Mouse (Mus musculus) CH12.LX (cell line): ENCODE results near the gene Saal1. TPM values are rescaled to one million over a fixed set of nuclear protein-coding genes. Genes with fewer than 3 reads are reported as not detected.

Source experiments
- DNase-seq: peaks from one replicate; pipeline ENCODE4 v3.0.0-alpha.2; 2013; ENCODE audit errors: extremely low read depth
- H3K27ac ChIP-seq: 2 replicates; pipeline ENCODE4 v1.5.1; 2012; ENCODE audit warnings: low read depth, mild to moderate bottlenecking, control low read depth, moderate library complexity; ENCODE audit not compliant: insufficient read depth
- H3K27me3 ChIP-seq: replicated peaks from 2 replicates; pipeline ENCODE3; 2012; ENCODE audit warnings: inconsistent platforms
- H3K36me3 ChIP-seq, 2 experiments: replicated peaks in 1 of 2; 2 replicates each; pipeline versions ENCODE3 to v1.6.1; 2012; ENCODE audit warnings: inconsistent platforms in 1 of 2, low read length in 1 of 2, mild to moderate bottlenecking in 1 of 2, mixed read lengths in 1 of 2, moderate library complexity in 1 of 2; ENCODE audit not compliant: control insufficient read depth in 1 of 2, insufficient read depth in 1 of 2
- H3K4me1 ChIP-seq, 2 experiments: 2 replicates each; pipeline ENCODE4 v1.6.1; 2012; ENCODE audit warnings: inconsistent platforms in 1 of 2, moderate library complexity in 1 of 2; ENCODE audit not compliant: insufficient read depth in 2 of 2, control insufficient read depth in 1 of 2
- H3K4me2 ChIP-seq: 2 replicates; pipeline ENCODE4 v1.6.1; 2012; ENCODE audit warnings: low read depth, mild to moderate bottlenecking, control low read depth; ENCODE audit not compliant: poor library complexity, insufficient read depth, severe bottlenecking
- H3K4me3 ChIP-seq, 3 experiments: fragments of 150-350 bp in 1 of 3; sonication (generic) in 1 of 3; replicated peaks in 1 of 3; 2 replicates each; pipeline versions ENCODE3 to v1.5.1; 2011 to 2012; ENCODE audit warnings: low read depth in 2 of 3, low read length in 2 of 3, mild to moderate bottlenecking in 2 of 3, moderate library complexity in 2 of 3, control low read depth in 1 of 3, improper control_type of control experiment in 1 of 3, inconsistent platforms in 1 of 3, mixed read lengths in 1 of 3; ENCODE audit not compliant: poor library complexity in 1 of 3
- H3K79me2 ChIP-seq: replicated peaks from 2 replicates; pipeline ENCODE4 v1.6.1; 2012; ENCODE audit warnings: mild to moderate bottlenecking, moderate library complexity; ENCODE audit not compliant: control insufficient read depth, poor library complexity, insufficient read depth, severe bottlenecking; ENCODE audit errors: extremely low read depth
- H3K9ac ChIP-seq: 2 replicates; pipeline ENCODE4 v1.6.1; 2012; ENCODE audit warnings: low read depth, mild to moderate bottlenecking, control low read depth, moderate library complexity; ENCODE audit not compliant: insufficient read depth
- H3K9me3 ChIP-seq: replicated peaks from 2 replicates; pipeline ENCODE3; 2012; ENCODE audit warnings: low read length, inconsistent platforms, mixed read lengths
- BHLHE40 ChIP-seq: IDR thresholded peaks from 2 replicates; pipeline ENCODE4 v1.6.1; 2011; ENCODE audit warnings: mild to moderate bottlenecking, low read depth, low read length, improper control_type of control experiment
- CHD1 ChIP-seq: IDR thresholded peaks from 2 replicates; pipeline ENCODE4 v1.6.1; 2012; ENCODE audit warnings: low read depth, low read length, improper control_type of control experiment, inconsistent platforms
- CHD2 ChIP-seq: IDR thresholded peaks from 2 replicates; pipeline ENCODE4 v1.6.1; 2011; ENCODE audit warnings: low read length, improper control_type of control experiment
- CTCF ChIP-seq, 2 experiments: IDR thresholded peaks in 1 of 2; conservative IDR thresholded peaks in 1 of 2; 2 replicates each; pipeline ENCODE4 v1.5.1; 2011 to 2012; ENCODE audit warnings: low read depth in 2 of 2, low read length in 2 of 2, improper control_type of control experiment in 1 of 2, inconsistent platforms in 1 of 2, mild to moderate bottlenecking in 1 of 2, moderate library complexity in 1 of 2
- E2F4 ChIP-seq: IDR thresholded peaks from 2 replicates; pipeline ENCODE4 v1.6.1; 2011; ENCODE audit warnings: low read depth, low read length, improper control_type of control experiment; ENCODE audit not compliant: insufficient replicate concordance
- ELF1 ChIP-seq: IDR thresholded peaks from 2 replicates; pipeline ENCODE4 v1.6.1; 2014; ENCODE audit warnings: low read depth, mild to moderate bottlenecking, inconsistent platforms, low read length, improper control_type of control experiment
- EP300 ChIP-seq: IDR thresholded peaks from 2 replicates; pipeline ENCODE4 v1.6.1; 2011; ENCODE audit warnings: low read length, improper control_type of control experiment
- ETS1 ChIP-seq: conservative IDR thresholded peaks from 2 replicates; pipeline ENCODE4 v1.6.1; 2012; ENCODE audit warnings: low read depth, mild to moderate bottlenecking, inconsistent platforms, low read length, improper control_type of control experiment, moderate library complexity
- GABPA ChIP-seq: IDR thresholded peaks from 2 replicates; pipeline ENCODE4 v1.6.1; 2012; ENCODE audit warnings: low read depth, low read length, improper control_type of control experiment, inconsistent platforms; ENCODE audit not compliant: insufficient replicate concordance
- HCFC1 ChIP-seq: IDR thresholded peaks from 2 replicates; pipeline ENCODE4 v1.6.1; 2012; ENCODE audit warnings: low read depth, mild to moderate bottlenecking, inconsistent platforms, low read length, improper control_type of control experiment
- IRF4 ChIP-seq: IDR thresholded peaks from 2 replicates; pipeline ENCODE4 v1.6.1; 2014; ENCODE audit warnings: low read depth, mild to moderate bottlenecking, inconsistent platforms, low read length, improper control_type of control experiment
- JUN ChIP-seq: IDR thresholded peaks from 2 replicates; pipeline ENCODE4 v1.6.1; 2011; ENCODE audit warnings: low read depth, mild to moderate bottlenecking, low read length, improper control_type of control experiment, moderate library complexity; ENCODE audit not compliant: insufficient read depth
- JUND ChIP-seq: conservative IDR thresholded peaks from 2 replicates; pipeline ENCODE4 v1.6.1; 2011; ENCODE audit warnings: low read depth, low read length, improper control_type of control experiment
- KAT2A ChIP-seq: IDR thresholded peaks from 2 replicates; pipeline ENCODE4 v1.6.1; 2012; ENCODE audit warnings: low read length, improper control_type of control experiment, inconsistent platforms; ENCODE audit not compliant: insufficient replicate concordance
- MAFK ChIP-seq: IDR thresholded peaks from 2 replicates; pipeline ENCODE4 v1.6.1; 2011; ENCODE audit warnings: low read length, improper control_type of control experiment; ENCODE audit not compliant: insufficient replicate concordance
- MAX ChIP-seq: IDR thresholded peaks from 2 replicates; pipeline ENCODE4 v1.6.1; 2011; ENCODE audit warnings: low read length, improper control_type of control experiment
- MAZ ChIP-seq: IDR thresholded peaks from 2 replicates; pipeline ENCODE4 v1.6.1; 2012; ENCODE audit warnings: low read depth, mild to moderate bottlenecking, inconsistent platforms, low read length, improper control_type of control experiment, moderate library complexity
- MEF2A ChIP-seq: IDR thresholded peaks from 2 replicates; pipeline ENCODE4 v1.6.1; 2014; ENCODE audit warnings: low read depth, mild to moderate bottlenecking, inconsistent platforms, low read length, improper control_type of control experiment, borderline replicate concordance
- MXI1 ChIP-seq: IDR thresholded peaks from 2 replicates; pipeline ENCODE4 v1.6.1; 2011; ENCODE audit warnings: mild to moderate bottlenecking, low read depth, low read length, improper control_type of control experiment
- MYC ChIP-seq: IDR thresholded peaks from 2 replicates; pipeline ENCODE4 v1.6.1; 2011; ENCODE audit warnings: low read depth, mild to moderate bottlenecking, improper control_type of control experiment, low read length
- NELFE ChIP-seq: IDR thresholded peaks from 2 replicates; pipeline ENCODE4 v1.6.1; 2011; ENCODE audit warnings: low read depth, low read length, improper control_type of control experiment
- NRF1 ChIP-seq: IDR thresholded peaks from 2 replicates; pipeline ENCODE4 v1.6.1; 2014; ENCODE audit warnings: low read depth, mild to moderate bottlenecking, inconsistent platforms, low read length, improper control_type of control experiment, moderate library complexity
- PAX5 ChIP-seq: IDR thresholded peaks from 2 replicates; pipeline ENCODE4 v1.6.1; 2012; ENCODE audit warnings: low read length, inconsistent platforms, mixed read lengths
- POLR2A ChIP-seq: IDR thresholded peaks from 2 replicates; pipeline ENCODE4 v1.6.1; 2011; ENCODE audit warnings: low read depth, mild to moderate bottlenecking, improper control_type of control experiment, low read length
- POLR2AphosphoS2 ChIP-seq: IDR thresholded peaks from 2 replicates; pipeline ENCODE4 v1.6.1; 2011; ENCODE audit warnings: low read depth, low read length, improper control_type of control experiment
- RAD21 ChIP-seq: IDR thresholded peaks from 2 replicates; pipeline ENCODE4 v1.6.1; 2011; ENCODE audit warnings: low read depth, mild to moderate bottlenecking, low read length, improper control_type of control experiment, moderate library complexity
- RCOR1 ChIP-seq: conservative IDR thresholded peaks from 2 replicates; pipeline ENCODE4 v1.6.1; 2012; ENCODE audit warnings: low read depth, mild to moderate bottlenecking, inconsistent platforms, low read length, improper control_type of control experiment
- SIN3A ChIP-seq: IDR thresholded peaks from 2 replicates; pipeline ENCODE4 v1.6.1; 2012; ENCODE audit warnings: low read length, improper control_type of control experiment, inconsistent platforms
- SMC3 ChIP-seq: IDR thresholded peaks from 2 replicates; pipeline ENCODE4 v1.6.1; 2011; ENCODE audit warnings: low read depth, low read length, improper control_type of control experiment
- TBP ChIP-seq: conservative IDR thresholded peaks from 2 replicates; pipeline ENCODE4 v1.6.1; 2011; ENCODE audit warnings: low read depth, low read length, improper control_type of control experiment
- TCF12 ChIP-seq: IDR thresholded peaks from 2 replicates; pipeline ENCODE4 v1.6.1; 2014; ENCODE audit warnings: low read depth, mild to moderate bottlenecking, inconsistent platforms, low read length, improper control_type of control experiment
- UBTF ChIP-seq: IDR thresholded peaks from 2 replicates; pipeline ENCODE4 v1.6.1; 2012; ENCODE audit warnings: low read depth, mild to moderate bottlenecking, inconsistent platforms, low read length, improper control_type of control experiment, moderate library complexity
- USF1 ChIP-seq: IDR thresholded peaks from 2 replicates; pipeline ENCODE4 v1.6.1; 2014; ENCODE audit warnings: low read depth, mild to moderate bottlenecking, inconsistent platforms, low read length, improper control_type of control experiment
- USF2 ChIP-seq: conservative IDR thresholded peaks from 2 replicates; pipeline ENCODE4 v1.6.1; 2011; ENCODE audit warnings: low read depth, low read length, improper control_type of control experiment
- ZC3H11A ChIP-seq: IDR thresholded peaks from 2 replicates; pipeline ENCODE4 v1.6.1; 2012; ENCODE audit warnings: low read depth, mild to moderate bottlenecking, inconsistent platforms, low read length, improper control_type of control experiment
- ZKSCAN1 ChIP-seq: IDR thresholded peaks from 2 replicates; pipeline ENCODE4 v1.6.1; 2012; ENCODE audit warnings: low read depth, inconsistent platforms, low read length, improper control_type of control experiment, borderline replicate concordance
- ZMIZ1 ChIP-seq: IDR thresholded peaks from 2 replicates; pipeline ENCODE4 v1.6.1; 2012; ENCODE audit warnings: low read depth, mild to moderate bottlenecking, inconsistent platforms, low read length, improper control_type of control experiment
- ZNF384 ChIP-seq: IDR thresholded peaks from 2 replicates; pipeline ENCODE4 v1.6.1; 2012; ENCODE audit warnings: low read depth, low read length, improper control_type of control experiment, inconsistent platforms
- dilution Hi-C: fragments of 300-500 bp; cut with MboI; formaldehyde crosslinking; loops from 2 replicates; pipeline ENCODE4 v1.14.3; 2020; ENCODE audit warnings: low sequenced_read_pairs; ENCODE audit not compliant: extremely low pct_unique_long_range_greater_than_20kb, extremely low pct_ligation_motif_present
- in situ Hi-C: fragments of 300-500 bp; cut with MboI; formaldehyde crosslinking; loops from 3 replicates; pipeline ENCODE4 v1.14.3; 2019; ENCODE audit warnings: low sequenced_read_pairs, low pct_ligation_motif_present, low pct_unique_long_range_greater_than_20kb, mixed read lengths
- polyA plus RNA-seq: library from polyadenylated mRNA; unstranded; fragments of >175 nt; gene quantifications from 2 replicates; pipeline ENCODE4 v1.2.1, GENCODE M21; 2012; ENCODE audit warnings: low read depth; ENCODE audit not compliant: insufficient read length
- total RNA-seq, 2 experiments: library from RNA; depleted of rRNA; stranded (reverse); fragments of 300-350 nt in 1 of 2; fragments of >200 nt in 1 of 2; gene quantifications; 2 replicates each; pipeline ENCODE4 v1.2.3; 2012 to 2014

Saal1 gene
- total and polyA plus RNA-seq, 3 experiments: 15.2 to 24.5 (median 16.6) TPM

GRCm38 (mm10) chr7:46639692-46640031 lies 70.8 kb downstream of the Saal1 start, which contains the start of gene Sergef:
Gene Sergef, minus strand, starts transcription at chr7:46639807.
- peak; percentile 84 for DNase-seq
- dilution Hi-C loops (no loop called here), in situ Hi-C loops (no loop called here)
- Histone ChIP-seq H3K4me2 (peak within 1 kb of the TSS; percentile 95), H3K9me3 (no peaks in the 10 kb centered on the region), H3K36me3 (peaks cover 0 to 22% of the 10 kb centered on the region in 2 experiments), H3K79me2 (no peaks in the 10 kb centered on the region), H3K4me3 (peak within 1 kb of the TSS; percentile 79 to 95 (median 86)), H3K9ac (peak within 1 kb of the TSS; percentile 64), H3K27me3 (peaks cover 11% of the 10 kb centered on the region), H3K4me1 (peaks cover 0 to 25% of the 10 kb centered on the region in 2 experiments; a peak in 2 of 4 replicates), H3K27ac (no peak within 1 kb of the TSS)
- TF ChIP-seq EP300: no peak
- TF ChIP-seq MAFK: no peak
- no peak for TF ChIP-seq CHD1
- TF ChIP-seq USF2: no peak
- no peak for TF ChIP-seq HCFC1
- no peak for TF ChIP-seq TCF12
- no peak for TF ChIP-seq GABPA
- TF ChIP-seq POLR2AphosphoS2: no peak
- TF ChIP-seq JUN: no peak
- TF ChIP-seq ETS1: no peak
- TF ChIP-seq NRF1: peak; percentile 63; the same call in 1 of the 2 replicates
- no peak for TF ChIP-seq PAX5
- peak; percentile 88; the same call in 1 of the 2 replicates for TF ChIP-seq POLR2A
- TF ChIP-seq SIN3A: 0 out of 2 replicates have a peak, but pooled peaks have one; percentile 34
- TF ChIP-seq ZKSCAN1: no peak
- TF ChIP-seq TBP: no peak
- TF ChIP-seq MAX: no peak; the same call in 1 of the 2 replicates
- no peak for TF ChIP-seq BHLHE40
- 0 out of 2 replicates have a peak, but pooled peaks have one; percentile 17 for TF ChIP-seq MAZ
- no peak for TF ChIP-seq RCOR1
- no peak for TF ChIP-seq ZNF384
- peak; percentile 15; the same call in 1 of the 2 replicates for TF ChIP-seq IRF4
- TF ChIP-seq NELFE: peak; percentile 89
- no peak for TF ChIP-seq E2F4
- no peak for TF ChIP-seq KAT2A
- TF ChIP-seq ELF1: peak; percentile 93
- TF ChIP-seq RAD21: no peak
- no peak for TF ChIP-seq USF1
- TF ChIP-seq CTCF (conservative IDR thresholded peaks at IDR 0.05 in 1 of 2, IDR thresholded peaks at IDR 0.05 in 1 of 2; ENCODE audit: low read depth in 2 of 2, low read length in 2 of 2): no peak
- TF ChIP-seq UBTF: no peak
- TF ChIP-seq CHD2: no peak
- TF ChIP-seq ZMIZ1: peak; percentile 73
- TF ChIP-seq MEF2A: no peak
- no peak for TF ChIP-seq JUND
- TF ChIP-seq ZC3H11A: no peak
- TF ChIP-seq SMC3: no peak
- no peak; the same call in 1 of the 2 replicates for TF ChIP-seq MXI1
- TF ChIP-seq MYC: no peak
